Mouse (Mus musculus) adrenal gland, postnatal 10 days (tissue): ENCODE results near the gene Apold1. TPM values are rescaled to one million over a fixed set of nuclear protein-coding genes. Genes with fewer than 3 reads are reported as not detected.

Source experiments
- DNase-seq: peaks from one replicate; pipeline ENCODE4 v3.0.0; 2021; ENCODE audit warnings: mixed read lengths
- total RNA-seq, 2 experiments: library from RNA; stranded (reverse); gene quantifications; 2 replicates each; pipeline ENCODE4 v1.2.3; 2021

The Apold1 gene
- total RNA-seq, 2 experiments from 2014 or later = 6.7 to 38.4 TPM

DNA sequence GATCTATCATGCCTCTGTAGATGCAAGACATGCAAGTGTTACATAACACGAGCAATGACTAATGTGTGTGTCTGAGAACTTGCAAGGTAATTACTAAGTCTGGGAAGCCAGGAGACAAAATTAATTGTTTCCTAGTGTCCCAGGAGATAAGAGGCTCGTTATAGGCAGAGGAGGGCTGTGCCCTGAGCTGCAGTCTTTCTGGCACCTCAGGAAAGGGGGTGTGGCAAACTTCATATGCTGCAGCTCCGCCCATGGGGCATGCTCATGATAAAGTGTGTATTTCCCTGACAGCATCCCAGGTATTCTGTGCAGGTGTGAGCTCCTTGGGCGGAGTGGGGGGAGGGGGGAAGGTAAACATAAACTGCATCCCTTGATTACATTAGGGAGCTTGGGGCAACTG, 9.4 kb upstream of the Apold1 start:
- DNase-seq = no peak

DNA sequence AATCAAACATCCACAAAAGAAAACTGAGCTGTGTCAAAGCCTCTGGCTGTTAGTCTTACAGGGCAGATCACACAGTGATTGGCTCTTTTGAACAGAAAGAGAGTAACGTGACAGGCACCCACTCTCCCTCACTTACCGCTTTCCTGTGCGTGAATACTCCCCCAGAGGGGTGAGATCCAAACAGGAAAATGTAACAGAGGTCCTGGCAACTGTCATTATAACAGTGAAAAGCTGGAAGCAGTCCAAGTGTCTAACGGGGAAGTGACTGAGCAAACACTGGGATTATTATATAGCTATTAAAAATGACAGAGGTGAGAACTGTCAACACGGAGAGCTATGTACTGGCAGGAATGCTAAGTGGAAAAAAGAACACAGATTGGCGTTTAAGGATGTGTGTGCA, 4.9 kb upstream of the Apold1 start:
- no peak for DNase-seq

DNA sequence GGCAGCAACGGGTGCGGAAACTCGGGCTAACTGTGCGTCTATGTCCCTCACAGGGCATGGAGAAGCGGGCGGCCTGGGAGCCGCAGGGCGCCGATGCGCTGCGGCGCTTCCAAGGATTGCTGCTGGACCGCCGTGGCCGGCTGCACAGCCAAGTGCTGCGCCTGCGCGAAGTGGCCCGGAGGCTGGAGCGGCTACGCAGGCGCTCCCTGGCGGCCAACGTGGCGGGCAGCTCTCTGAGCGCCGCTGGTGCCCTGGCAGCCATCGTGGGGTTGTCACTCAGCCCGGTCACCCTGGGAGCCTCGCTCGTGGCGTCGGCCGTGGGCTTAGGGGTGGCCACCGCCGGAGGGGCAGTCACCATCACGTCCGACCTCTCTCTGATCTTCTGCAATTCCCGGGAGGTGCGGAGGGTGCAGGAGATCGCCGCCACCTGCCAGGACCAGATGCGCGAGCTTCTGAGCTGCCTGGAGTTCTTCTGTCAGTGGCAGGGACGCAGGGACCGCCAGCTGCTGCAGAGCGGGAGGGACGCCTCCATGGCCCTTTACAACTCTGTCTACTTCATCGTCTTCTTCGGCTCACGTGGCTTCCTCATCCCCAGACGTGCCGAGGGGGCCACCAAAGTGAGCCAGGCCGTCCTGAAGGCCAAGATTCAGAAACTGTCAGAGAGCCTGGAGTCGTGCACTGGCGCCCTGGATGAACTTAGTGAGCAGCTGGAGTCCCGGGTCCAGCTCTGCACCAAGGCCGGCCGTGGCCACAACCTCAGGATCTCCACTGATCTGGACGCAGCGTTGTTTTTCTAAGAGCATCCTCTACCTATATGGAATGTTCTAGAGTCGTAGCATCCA, 2.2 kb downstream of the Apold1 start:
- peak; percentile 94 for DNase-seq

DNA sequence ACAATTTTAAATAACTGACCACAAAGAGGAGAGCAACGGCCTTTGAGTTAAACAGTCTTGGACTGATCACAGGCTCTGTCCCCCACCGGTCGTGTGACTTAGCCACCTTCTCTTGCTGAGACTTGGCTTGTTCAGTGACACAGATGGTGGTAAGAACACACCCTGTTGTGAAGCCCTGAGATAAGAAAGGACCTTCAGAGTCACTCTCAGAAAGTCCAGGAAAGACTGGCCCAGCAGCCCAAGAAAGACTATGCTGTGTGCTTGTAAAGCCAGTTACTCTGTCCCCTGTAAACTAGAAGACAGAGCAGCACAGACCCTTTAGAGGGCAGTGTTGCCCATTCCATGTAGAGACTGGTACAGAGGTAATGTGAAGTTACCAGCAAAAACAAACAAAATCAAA, 3.2 kb downstream of the Apold1 start:
- peak; percentile 23 for DNase-seq

DNA sequence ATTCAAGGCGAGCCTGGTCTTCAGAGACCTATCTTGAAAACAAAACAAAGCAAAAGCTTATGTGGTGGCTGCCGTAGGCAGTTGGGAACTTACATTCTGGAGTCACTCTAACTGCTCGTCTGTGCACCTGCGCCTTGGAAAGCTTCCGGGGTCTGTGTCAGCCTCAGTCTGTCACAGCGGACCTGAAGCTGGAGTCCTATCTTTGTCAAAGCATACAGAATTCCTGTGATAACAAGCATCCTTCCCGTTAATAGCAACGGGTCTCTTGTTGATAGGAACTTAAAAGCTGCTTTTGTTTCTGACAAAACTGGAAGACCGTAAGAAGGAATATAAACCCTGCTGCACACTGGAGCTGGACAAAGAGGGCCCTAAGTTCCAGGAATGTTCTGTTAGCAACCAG, 6.9 kb downstream of the Apold1 start:
- no peak for DNase-seq

DNA sequence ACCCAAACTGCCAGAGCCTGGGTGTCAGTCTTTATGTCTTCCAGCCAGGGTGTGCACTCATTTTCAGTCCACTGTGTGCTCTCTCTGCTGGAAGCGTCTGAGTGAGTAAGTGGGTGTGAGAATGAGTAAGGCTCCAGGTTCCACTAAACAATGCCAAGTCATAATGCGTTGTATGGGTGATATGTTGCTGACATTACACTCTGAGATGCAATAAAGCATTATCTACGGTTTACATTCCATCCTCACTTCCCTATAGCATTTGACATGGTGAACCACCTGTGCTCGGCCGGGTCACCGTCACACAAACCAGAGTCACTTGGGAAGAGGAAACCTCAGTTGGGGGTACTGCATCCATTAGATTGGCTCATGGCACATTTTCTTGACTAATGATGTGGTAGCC, 9.2 kb downstream of the Apold1 start:
- no peak for DNase-seq

DNA sequence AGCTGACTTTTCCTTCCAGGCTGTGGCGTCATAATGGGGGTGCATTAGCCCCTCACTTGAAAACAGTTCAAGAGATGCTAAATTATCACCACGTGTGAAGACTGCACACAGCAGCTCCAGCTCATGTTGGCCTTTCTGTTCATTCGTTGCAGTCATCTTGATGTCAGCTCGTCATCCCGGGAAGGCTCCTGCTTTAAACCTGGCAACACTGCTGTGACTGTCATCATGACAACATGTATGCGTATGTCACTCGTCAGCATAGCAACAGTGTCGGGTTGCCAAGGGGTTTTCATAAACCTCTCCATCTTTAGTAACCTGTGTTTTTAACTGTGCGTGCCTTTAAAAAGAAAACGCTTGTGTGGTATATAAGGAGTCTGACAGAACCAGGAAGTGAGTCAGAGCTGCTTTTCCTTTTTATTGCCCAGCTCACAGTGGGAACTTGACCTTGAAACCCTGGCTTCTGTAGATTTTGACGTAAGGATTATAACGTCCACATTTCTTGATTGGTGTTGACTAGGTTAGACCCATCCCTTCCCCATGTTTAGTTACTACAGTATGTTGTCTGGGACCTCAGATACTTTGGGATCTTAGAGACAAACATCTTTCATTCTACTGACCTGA, 12.6 kb downstream of the Apold1 start:
- DNase-seq = no peak

DNA sequence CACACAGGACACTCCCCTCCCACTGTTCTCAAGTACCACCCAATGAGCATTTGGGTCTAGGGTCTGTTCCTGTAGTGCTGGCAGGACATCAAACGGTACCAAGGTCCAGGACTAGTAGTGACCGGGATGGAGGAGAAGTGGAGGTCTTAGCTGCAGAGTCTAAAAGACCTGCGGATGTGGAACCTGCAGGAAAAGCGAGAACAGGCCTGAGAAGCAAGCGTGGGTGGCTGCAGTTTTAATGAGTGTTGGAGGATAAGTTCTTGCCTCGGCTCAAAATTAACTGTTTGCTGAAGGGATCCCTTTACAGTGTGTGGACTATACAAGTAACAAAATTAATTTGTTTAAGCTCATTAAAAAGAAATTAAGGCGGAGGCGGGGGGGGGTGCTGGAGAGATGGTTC, 13.5 kb downstream of the Apold1 start:
- no peak for DNase-seq

DNA sequence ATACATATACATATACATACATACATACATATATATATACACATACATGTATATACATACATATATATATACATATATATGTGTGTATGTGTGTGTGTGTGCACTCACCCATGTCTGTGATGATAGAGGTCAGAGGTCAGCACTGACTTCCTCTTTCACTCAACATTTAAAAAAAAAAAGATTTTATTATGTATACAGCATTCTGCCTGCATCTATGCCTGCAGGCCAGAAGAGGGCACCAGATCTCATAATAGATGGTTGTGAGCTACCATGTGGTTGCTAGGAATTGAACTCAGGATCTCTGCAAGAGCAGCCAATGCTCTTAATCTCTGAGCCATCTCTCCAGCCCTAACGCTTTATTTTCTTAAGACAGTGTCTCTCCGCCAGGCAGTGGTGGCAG, 15.4 kb downstream of the Apold1 start:
- DNase-seq = no peak

DNA sequence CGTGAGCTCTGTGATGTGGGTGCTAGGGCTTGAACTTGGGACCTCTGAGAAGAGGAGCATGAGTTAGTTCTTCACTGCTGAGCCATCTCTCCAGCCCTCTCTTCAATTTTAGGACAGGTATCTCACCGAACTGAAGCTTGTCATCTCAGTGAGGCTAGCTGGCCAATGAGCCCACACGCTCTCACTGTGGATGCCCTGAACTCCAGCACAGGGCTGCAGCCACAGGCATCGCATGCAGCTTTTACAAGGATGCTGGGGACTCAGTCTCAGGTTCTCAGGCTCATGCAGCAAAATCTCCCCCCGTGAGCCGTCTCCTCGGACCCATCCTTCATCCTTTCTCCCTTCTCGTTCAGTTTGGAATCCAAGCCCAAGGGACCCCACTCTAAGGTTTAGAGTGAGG, 16.6 kb downstream of the Apold1 start:
- DNase-seq = no peak

DNA sequence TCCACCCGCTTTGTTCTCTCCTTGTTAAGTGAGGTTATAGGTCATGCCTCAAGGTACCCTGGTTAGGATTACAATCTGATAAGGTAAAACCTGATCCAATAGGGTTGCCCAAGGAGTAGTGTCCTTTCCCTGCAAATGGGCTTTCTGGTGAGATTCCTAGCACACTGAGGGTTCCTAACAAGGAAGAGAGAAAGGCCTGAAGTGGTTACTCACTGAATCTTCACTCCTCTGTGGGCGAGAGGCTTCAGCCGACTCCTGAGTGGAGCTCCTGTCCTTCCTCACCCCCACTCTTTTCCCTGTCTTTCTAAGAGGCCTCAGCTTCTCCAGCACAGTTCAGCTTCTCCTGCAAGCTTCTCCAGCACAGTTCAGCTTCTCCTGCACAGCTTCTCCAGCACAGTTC, 17.3 kb downstream of the Apold1 start:
- no peak for DNase-seq

DNA sequence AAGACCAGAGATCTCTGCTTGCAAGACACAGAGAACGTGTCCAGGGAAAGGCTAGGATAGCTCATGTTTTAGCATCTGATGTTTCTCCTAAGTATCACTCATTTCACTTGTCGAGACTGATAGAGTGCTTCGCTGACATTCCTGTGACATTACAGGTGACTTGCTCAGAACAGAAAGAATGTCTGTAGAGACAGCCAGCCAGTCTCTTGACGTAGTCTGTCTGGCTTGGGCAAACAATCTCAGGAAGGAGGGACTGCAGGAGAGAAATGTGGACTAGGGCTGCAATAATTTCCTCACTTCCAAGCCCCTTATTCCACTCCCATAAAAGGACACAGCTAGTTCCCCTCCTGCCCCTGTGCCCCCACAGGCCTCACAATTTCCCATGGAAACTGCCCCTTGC, 18.8 kb downstream of the Apold1 start:
- no peak for DNase-seq

DNA sequence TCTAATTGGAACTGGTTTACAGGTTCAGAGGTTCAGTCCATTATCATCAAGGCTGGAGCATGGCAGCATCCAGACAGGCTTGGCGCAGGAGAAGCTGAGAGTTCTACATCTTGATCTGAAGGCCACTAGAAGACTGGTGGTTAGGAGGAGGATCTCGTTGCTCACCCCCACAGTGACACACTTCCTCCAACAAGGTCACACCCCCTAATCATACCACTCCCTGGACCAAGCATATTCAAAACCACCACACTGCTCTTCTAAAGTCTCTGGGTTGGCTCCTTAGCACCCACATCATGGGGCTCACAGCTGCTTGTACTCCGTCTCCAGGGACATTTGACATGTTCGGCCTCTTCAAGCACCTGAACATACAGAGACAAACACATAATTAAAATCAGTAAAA, 20.5 kb downstream of the Apold1 start:
- DNase-seq = no peak

DNA sequence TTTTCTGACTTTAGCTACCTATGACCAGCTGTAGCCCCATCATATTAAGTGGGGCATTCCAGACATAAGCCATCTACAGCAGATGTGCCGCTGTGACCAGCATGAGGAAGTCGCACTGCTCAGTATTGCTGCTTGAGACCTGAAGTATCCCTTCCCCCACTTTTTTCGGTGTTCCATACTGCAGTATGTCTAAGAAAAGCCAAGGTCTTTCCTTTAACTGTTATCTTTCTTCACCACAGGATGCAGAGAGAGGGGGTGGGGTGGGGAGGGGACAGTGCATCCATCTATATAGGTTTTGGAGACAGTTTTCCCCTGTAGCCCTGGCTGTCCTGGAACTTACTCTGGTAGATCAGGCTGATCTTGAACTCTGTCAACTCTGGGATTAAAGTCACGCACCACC, 24.9 kb downstream of the Apold1 start:
- no peak for DNase-seq

DNA sequence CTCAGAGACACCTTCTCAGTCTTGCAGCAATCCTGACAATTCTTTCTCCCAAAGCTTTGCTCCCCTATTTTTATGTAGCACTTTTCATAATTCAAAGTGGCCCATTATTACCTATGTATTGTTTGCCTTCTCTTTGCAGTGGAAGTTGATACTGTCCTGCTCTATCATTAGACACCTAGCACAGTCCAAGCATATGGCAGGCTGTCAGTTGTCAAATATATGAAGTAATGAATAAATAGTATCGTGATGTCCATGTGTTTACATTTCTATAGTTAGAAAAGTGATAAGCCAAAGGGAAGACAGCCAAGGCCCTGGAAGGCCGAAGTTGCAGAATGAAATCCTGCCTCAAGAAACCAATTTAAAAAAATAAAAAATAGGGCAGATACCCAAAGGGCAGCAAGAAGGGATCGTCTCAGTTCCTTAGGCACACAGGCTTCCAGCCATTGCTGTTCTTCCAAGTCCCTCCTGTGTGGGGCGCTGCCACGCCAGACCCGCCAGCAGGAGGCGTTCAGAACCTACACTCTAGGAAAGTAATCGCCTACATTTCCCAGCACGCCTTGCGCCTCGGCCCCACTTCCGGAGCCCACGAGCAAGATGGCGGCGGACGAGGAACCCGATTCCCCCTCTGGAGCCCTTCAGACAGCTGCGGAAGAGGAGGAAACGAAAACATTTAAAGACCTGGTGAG, 29.7 kb downstream of the Apold1 start, which contains the start of gene Ddx47:
TSS of gene Ddx47 (plus strand) at position 565 of the 686 bp plus-strand sequence.
- peak; percentile 96 for DNase-seq

DNA sequence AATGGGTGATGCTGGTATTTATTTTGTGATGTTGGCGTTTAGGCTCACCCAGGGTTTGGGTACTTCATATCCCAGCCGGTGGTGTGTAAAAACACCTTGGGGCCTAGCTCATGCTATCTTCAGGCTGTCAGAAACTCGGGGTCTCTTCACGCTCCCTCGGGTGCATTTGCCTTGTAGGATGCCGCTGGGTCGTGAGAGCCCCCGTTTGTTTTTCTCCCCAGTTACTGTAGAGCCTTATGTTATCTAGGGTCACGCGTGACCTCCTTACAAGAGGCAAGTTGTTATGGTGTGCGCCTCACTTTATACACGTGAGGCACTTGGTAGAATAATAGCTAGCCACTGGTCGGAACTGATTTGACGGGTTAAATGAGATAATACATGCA, 30.2 kb downstream of the Apold1 start:
- no peak for DNase-seq

DNA sequence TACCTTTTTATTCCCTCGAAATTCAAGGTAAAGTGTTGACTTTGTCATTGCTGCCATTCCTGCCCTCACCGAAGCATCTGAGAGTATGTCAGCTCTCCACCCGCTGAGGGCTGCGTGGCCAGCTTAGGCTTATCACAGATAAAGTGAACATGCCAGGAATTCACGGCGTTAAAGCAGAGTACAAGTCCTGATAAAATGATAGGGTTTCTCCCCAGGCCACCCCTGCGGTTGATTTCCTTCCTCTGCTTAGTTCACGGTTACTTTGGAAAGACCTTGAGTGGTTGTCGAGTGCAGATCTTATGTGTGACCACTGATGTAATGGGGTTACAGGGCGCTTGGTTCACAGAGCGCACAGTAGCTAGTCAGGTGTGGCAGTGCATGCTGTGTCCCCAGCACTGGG, 35.7 kb downstream of the Apold1 start:
- DNase-seq = no peak

DNA sequence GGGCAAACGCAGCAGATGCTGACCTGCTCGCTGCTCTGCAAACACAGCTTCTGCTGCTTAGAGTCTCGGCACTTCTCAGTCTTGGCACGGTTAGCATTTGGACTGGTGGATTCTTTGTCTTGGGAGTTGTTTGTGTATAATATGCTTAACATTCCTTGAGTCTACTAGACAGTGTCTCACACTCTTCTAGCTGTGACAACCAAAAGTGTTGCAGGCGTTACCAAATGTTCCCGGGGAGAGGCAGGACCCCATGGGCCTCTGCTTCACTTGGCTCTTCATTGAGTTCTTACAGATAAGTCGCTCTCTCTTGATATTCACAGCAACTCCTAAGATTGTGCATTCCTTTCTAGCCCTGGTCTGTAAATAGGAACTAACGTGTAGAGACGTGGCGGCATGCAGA, 38.0 kb downstream of the Apold1 start:
- DNase-seq = no peak

DNA sequence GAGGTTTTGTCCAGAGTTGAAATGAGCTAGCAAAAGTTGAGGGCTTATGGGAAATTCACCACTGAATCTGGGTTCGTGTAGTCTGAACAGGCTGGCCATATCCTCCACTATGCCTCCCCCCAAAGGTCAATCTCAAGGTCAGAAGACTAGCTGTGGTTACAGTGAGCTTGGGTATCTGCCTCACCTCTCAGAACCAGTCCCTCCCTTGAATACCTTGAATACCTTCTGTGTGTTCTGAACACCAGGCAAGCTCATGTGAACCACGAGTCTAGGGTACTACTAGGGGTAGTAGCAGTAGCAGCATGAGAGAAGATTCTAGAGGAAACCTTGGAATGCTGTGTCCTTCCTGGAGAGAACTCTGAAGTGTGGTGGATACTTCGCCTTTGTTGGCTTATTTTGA, 40.1 kb downstream of the Apold1 start:
- DNase-seq = no peak

DNA sequence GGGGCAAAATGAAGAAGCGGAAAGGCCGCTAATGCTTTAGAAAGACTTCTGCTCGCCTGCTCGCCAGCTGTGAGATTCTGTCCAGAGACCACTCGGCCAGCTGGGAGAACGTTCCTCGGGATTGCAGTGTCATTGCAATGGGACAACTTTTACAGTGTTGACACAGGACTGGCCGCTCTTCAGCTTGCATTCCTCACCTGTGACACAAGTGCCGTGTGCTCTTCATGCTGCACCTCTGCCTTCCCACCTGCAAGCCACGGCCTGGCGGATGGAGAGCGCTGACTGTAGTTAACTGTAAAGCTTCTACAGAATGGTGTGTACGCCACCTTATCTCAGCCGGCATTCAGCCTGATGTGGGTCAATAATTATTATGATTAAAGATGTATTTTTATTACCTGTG, 41.9 kb downstream of the Apold1 start:
- DNase-seq = no peak

DNA sequence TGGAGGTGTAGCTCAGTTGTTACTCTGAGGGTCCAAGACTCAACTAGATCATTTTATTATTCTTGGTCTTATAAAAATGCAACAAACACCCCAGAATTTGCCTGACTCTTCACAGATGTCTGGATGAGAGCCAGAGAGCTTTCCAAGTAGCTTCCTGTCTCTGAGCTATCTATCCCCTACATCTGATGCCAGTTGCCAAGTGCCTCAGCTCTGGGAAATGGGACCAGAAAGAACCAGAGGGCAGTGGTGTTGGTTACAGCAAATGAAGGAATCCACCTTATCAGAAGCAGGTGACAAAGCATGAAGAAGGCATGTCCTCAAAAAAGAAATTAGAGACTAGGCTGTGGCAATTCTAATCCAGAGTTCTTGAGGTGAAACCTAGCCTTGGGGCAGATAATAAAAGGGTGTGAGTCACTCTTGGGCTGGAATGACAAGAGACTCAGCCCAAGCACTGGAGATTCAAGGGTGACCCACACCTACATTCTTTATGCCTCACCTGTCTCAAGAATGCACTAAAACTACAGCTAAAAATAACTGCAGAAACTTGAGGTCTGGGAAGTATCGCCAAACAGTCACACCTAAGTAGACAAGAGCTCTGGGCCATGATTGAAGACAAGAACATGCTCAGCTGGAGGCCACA, 43.4 kb downstream of the Apold1 start:
- no peak for DNase-seq

DNA sequence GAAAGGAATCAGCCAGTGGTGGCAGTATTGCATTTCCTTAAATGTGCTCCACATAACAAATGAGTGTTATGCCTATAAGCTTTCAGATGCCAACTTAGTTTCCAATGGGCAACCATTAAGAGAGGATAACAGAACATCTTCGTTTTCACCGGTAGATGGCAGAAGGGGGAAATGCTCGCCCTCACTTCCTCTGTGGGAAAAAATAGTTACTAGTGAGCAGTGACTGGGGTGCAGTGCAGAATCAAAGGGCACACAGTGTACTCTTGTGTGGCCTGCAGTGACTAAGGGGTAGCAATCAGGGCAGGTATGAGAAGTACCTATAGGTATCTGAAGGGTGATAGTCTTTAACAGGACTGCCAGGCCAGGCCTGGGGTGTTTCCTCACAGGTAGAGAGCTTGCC, 44.7 kb downstream of the Apold1 start:
- DNase-seq = no peak

DNA sequence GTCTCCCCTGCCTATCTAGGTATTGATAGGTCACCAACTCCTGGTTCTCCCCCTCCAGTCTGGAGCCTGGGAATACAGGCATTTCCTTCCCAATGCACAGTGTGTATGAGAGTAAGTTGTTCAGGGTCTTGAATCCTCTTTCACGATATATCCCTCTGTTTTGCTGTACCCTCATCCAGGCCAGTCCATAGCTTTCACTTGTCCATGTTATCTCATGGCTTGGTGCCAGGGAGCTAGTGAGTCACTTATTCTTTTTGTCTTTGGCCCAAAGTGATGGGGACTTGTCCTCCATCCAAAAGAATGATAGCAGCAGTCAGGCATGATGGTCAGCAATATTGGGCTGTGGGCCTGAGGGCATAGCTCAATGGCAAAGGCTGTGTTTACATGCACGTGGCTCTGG, 45.2 kb downstream of the Apold1 start:
- DNase-seq = peak; percentile 46
